Mouse (Mus musculus): ENCODE measurements at regions not wholly inside any gene's neighbourhood (a gene's known extent, or its start where the extent isn't known, plus 50 kb on each side); places are given as distances from the start of the nearest gene placed in this dataset.

DNA sequence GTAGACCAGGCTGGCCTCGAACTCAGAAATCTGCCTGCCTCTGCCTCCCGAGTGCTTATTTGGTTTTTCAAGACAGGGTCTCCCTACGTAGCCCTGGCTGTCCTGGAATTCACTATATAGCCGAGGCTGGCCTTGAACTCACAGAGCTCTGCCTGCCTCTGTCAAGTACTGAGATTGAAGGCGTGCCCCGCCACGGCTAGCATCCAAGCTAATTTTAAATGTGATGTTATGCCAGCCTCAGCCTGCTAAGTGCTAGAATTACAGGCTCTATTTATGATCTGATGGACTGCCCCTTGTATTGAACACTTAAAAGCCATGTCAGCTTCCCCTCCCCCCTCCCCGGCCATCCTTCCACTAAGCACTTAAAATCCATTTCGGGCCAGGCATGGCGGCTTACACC is 88.2 kb upstream of the Med13l start:
- TF ChIP-seq CTCF (IDR thresholded peaks at IDR 0.05; ENCODE audit: insufficient read depth, low read depth, low read length), result no peak
- no peak for TF ChIP-seq POLR2A (IDR thresholded peaks at IDR 0.05; ENCODE audit: insufficient read depth, low read depth, low read length)
